Mouse (Mus musculus) forebrain, embryonic 12.5 days (tissue): ENCODE results near the gene Cluh. TPM values are rescaled to one million over a fixed set of nuclear protein-coding genes. Genes with fewer than 3 reads are reported as not detected.

Experiments used
- ATAC-seq: fragments of 200-750 bp; cut with Nextera tagmentation; 2 replicates; pipeline ENCODE4 v1.8.0; 2017; ENCODE audit warnings: moderate TSS enrichment; ENCODE audit not compliant: low FRiP score
- H3K27ac ChIP-seq: fragments of 300-500 bp; sonication (generic); 2 replicates; pipeline ENCODE4 v1.5.1; 2016; ENCODE audit warnings: mild to moderate bottlenecking
- H3K27me3 ChIP-seq: fragments of 300-500 bp; sonication (generic); 2 replicates; pipeline ENCODE4 v1.6.1; 2016; ENCODE audit warnings: mild to moderate bottlenecking
- H3K36me3 ChIP-seq: fragments of 300-500 bp; sonication (generic); replicated peaks from 2 replicates; pipeline ENCODE4 v1.6.1; 2016; ENCODE audit warnings: mild to moderate bottlenecking
- H3K4me1 ChIP-seq: fragments of 300-500 bp; sonication (generic); 2 replicates; pipeline ENCODE4 v1.6.1; 2016
- H3K4me2 ChIP-seq: fragments of 300-500 bp; sonication (generic); 2 replicates; pipeline ENCODE4 v1.6.1; 2016; ENCODE audit warnings: mild to moderate bottlenecking, moderate library complexity
- H3K4me3 ChIP-seq: fragments of 300-500 bp; sonication (generic); replicated peaks from 2 replicates; pipeline ENCODE4 v1.5.1; 2016; ENCODE audit warnings: mild to moderate bottlenecking
- H3K9ac ChIP-seq: fragments of 300-500 bp; sonication (generic); 2 replicates; pipeline ENCODE4 v1.6.1; 2016; ENCODE audit warnings: mild to moderate bottlenecking
- H3K9me3 ChIP-seq: fragments of 300-500 bp; sonication (generic); 2 replicates; pipeline ENCODE4 v1.6.1; 2016
- WGBS: fragments of 180-500 bp; shearing (Covaris S2); methylation state at CpG from one replicate; pipeline ENCODE4 v1.1.7; 2016; 5-methylcytosine and 5-hydroxymethylcytosine counted together
- polyA plus RNA-seq: library from polyadenylated mRNA; unstranded; fragments of >200 nt; fragmentation: Nextera tagmentation; extraction: Ambion mirVana; gene quantifications from 2 replicates; pipeline ENCODE4 v1.2.1, GENCODE M21; 2016

Cluh gene
- polyA plus RNA-seq, 1 experiment from 2014 or later, result 18.0 TPM

DNA sequence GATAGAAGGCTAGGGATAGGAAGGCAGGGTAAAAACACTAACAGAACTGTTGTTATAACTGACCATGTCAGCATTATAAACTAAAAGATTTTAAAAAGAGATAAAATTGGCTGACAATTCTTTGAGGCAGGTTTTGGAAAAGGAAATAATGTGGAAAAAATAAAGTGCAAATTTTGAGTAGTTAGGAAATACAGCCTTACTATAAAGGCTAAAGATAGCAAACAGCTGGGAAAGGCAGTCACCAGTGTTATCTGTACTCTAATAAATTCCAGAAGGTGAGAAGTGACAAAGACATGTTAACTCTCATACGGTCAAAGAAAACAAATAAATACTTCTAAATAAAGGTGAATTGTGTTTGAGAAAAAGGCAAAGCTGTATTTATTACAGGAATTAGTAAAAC is 59.5 kb downstream of the Cluh start:
- no peak overlapping the region for H3K4me2 ChIP-seq

DNA sequence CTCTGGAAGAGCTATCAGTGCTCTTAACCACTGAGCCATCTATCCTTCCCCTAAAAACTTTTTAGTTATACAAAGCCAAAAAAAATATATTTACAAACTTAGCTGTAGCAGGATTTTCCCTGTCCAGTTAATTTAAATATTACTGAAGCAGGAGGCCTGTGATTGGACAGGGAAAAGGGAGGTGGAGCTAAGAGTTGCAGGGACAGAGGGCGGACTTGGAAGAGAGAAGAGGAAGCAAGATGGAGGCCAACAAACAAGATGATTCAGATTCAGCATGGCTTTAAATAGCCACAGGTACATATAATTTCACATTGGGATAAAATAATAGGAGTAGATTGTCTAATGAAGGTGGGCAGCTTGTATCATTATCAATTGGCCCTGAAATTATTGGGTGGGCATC is 61.4 kb downstream of the Cluh start:
- Histone ChIP-seq H3K36me3 (no peaks in the 10 kb centered on the region), H3K27me3 (no peaks in the 10 kb centered on the region), H3K4me2 (no peak overlapping the region), H3K4me3 (no peak overlapping the region), H3K9ac (no peak overlapping the region), H3K27ac (no peak overlapping the region), H3K4me1 (peaks cover 3% of the 10 kb centered on the region; the same call in 1 of the 2 replicates), H3K9me3 (no peaks in the 10 kb centered on the region)
- WGBS, result 88% methylated on average over 1 of the region's 1 CpGs
- no peak for ATAC-seq

More for the DNA sequence above, 59.5 kb downstream of the Cluh start:
- no peaks in the 10 kb centered on the region for H3K27me3 ChIP-seq
- 80% methylated on average over 1 of the region's 1 CpGs for WGBS
- H3K9me3 ChIP-seq, result no peaks in the 10 kb centered on the region
- ATAC-seq, result no peak
- no peaks in the 10 kb centered on the region for H3K36me3 ChIP-seq
- H3K4me1 ChIP-seq, result peaks cover 3% of the 10 kb centered on the region; the same call in 1 of the 2 replicates
- no peak overlapping the region for H3K4me3 ChIP-seq
- H3K9ac ChIP-seq, result no peak overlapping the region
- no peak overlapping the region for H3K27ac ChIP-seq

DNA sequence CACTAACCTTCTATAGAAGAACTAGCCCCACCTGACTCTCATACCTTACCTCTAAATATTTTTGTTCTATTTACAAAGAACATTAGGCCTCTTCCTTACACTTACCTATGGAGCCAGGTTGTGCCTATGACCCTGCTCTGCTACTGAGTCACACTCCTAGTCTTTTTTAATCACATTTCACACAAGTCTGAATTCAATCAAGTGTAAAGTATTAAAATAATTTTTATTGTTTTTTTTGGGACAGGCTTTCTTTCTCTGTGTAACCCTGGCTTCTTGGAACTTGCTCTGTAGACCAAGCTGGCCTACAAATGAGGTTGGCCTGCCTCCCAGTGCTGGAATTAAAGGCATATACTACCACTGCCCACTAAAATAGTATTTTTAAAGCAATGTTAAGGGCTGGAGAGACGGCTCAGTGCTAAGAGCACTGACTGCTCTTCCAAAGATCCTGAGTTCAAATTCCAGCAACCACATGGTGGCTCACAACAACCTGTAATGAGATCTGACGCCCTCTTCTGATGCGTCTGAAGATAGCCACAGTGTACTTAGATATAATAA is 66.8 kb downstream of the Cluh start:
- H3K9me3 ChIP-seq, result no peaks in the 10 kb centered on the region
- H3K4me2 ChIP-seq, result no peak overlapping the region
- no peak for ATAC-seq
- 89% methylated on average over 3 of the region's 3 CpGs for WGBS
- no peak overlapping the region for H3K4me3 ChIP-seq
- H3K36me3 ChIP-seq, result no peaks in the 10 kb centered on the region
- H3K4me1 ChIP-seq, result peaks cover 15% of the 10 kb centered on the region
- H3K27me3 ChIP-seq, result no peaks in the 10 kb centered on the region
- no peak overlapping the region for H3K27ac ChIP-seq
- H3K9ac ChIP-seq, result no peak overlapping the region

Other genes starting within 250 kb of the Cluh start
- 4.1 and 4.4 TPM in 2 replicates for gene Rap1gap2, start 38.6 kb upstream of the Cluh start, polyA plus RNA-seq
- 1.6 and 1.9 TPM in 2 replicates for gene Ccdc92b, start 29.9 kb upstream of the Cluh start, polyA plus RNA-seq
- gene Pafah1b1, start 75.2 kb downstream of the Cluh start, polyA plus RNA-seq, result 74.9 and 76.5 TPM in 2 replicates
- 56.6 and 60.4 TPM in 2 replicates for gene Mettl16, start 121.3 kb downstream of the Cluh start, polyA plus RNA-seq
- 7.2 and 8.1 TPM in 2 replicates for gene Mnt, start 181.4 kb downstream of the Cluh start, polyA plus RNA-seq
- gene Sgsm2, start 247.6 kb downstream of the Cluh start, polyA plus RNA-seq, result 12.2 and 13.7 TPM in 2 replicates
- gene Tsr1, start 248.6 kb downstream of the Cluh start, polyA plus RNA-seq, result 43.0 and 43.1 TPM in 2 replicates